Mouse (Mus musculus) lung, adult 2 months (tissue): ENCODE results near the gene Bbip1. TPM values are rescaled to one million over a fixed set of nuclear protein-coding genes. Genes with fewer than 3 reads are reported as not detected.
A peak's percentile ranks its signal among the peaks of the same experiment; 100 is the strongest.

Experiments used
- DNase-seq: peaks from one replicate; pipeline ENCODE4 v3.0.0; 2022
- H3K4me1 ChIP-seq: fragments of 200-500 bp; 2 replicates; pipeline ENCODE4 v1.6.1; 2011; ENCODE audit warnings: low read length; ENCODE audit not compliant: control insufficient read depth, insufficient read depth
- H3K4me3 ChIP-seq: fragments of 200-500 bp; replicated peaks from 2 replicates; pipeline ENCODE3; 2011; ENCODE audit warnings: low read depth, mild to moderate bottlenecking, control low read depth, low read length; ENCODE audit errors: extremely low read depth
- CTCF ChIP-seq: fragments of 200-500 bp; IDR thresholded peaks from 2 replicates; pipeline ENCODE4 v1.5.1; 2011; ENCODE audit warnings: mild to moderate bottlenecking, low read length, control low read depth; ENCODE audit not compliant: insufficient read depth
- POLR2A ChIP-seq: fragments of 200-500 bp; IDR thresholded peaks from 2 replicates; pipeline ENCODE4 v1.6.1; 2011; ENCODE audit warnings: low read depth, mild to moderate bottlenecking, control low read depth, low read length, borderline replicate concordance; ENCODE audit errors: extremely low read depth
- WGBS: fragments of 180-500 bp; shearing (Covaris S2); methylation state at CpG from one replicate; pipeline ENCODE4 v1.1.7; 2018; 5-methylcytosine and 5-hydroxymethylcytosine counted together
- polyA plus RNA-seq: library from polyadenylated mRNA; depleted of rRNA; stranded (reverse); fragments of >200 nt; gene quantifications from 2 replicates; pipeline ENCODE4 v1.2.3, GENCODE M21; 2012; rRNA removed

The Bbip1 gene
- polyA plus RNA-seq = 4.9 and 6.9 TPM in 2 replicates

DNA sequence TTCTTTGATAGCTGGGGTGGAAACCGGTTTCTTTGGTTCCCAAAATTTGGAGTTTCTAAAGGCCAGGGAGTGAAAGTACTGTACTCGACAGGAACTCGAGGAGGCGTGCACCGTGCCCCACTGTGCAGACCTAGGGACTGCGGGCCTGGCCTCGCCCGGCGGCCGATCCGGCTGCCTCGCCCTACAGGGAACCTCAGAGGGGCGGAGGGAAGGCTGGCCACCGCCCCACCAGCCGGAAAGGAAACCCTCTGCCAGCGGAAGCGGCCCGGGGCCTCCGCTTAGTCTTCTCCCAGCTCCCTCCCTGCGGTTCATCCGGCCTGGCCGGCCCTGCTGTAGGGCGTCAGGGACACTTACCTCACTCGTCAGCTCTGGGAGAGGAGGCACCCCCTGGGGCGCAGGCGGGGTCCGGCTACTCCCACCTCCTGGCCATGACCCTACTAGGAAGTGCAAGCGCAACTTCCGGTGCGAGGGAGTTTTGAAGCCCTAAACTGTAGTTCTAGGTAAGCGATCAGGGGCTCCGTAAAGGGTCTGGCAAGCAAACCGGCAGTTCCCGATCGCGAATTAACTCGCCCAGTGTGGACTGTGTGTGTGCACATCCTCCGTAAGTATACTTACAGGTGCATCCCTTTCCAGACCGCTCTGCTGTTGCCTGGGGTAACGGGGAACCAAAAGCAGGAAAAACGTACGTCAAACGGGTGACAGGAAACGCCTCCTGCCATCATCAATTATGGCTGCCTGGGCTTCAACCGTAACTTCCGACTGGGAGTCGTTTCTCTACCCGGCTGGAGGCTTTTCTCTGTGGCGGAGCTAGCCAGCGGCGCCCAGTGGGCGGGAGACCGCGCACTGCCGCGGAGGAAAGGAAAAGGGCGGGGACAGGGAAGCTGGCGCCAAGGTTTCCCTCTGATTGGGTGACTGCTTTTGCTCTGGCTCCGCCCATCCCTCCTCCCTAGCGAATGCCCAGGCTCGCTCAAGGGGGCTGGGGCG lies at the start of gene Bbip1, which contains the start of gene Shoc2:
Gene Bbip1, minus strand, starts transcription at position 826 of the 984 bp plus-strand sequence.
Gene Shoc2, plus strand, starts transcription at position 505 of the 984 bp plus-strand sequence.
- no peak for TF ChIP-seq CTCF
- TF ChIP-seq POLR2A = peak; percentile 95
- peak within 1 kb of the TSS; percentile 87 for H3K4me3 ChIP-seq
- H3K4me1 ChIP-seq = peaks cover 8% of the 10 kb centered on the region
- DNase-seq = peak; percentile 96
- under 1% methylated on average over 62 of the region's 62 CpGs for WGBS

- 78% methylated on average over 3 of the region's 3 CpGs for WGBS
- no peak for DNase-seq
- TF ChIP-seq CTCF (no peak), POLR2A (no peak)
- peaks cover 3% of the 10 kb centered on the region; the same call in 1 of the 2 replicates for H3K4me1 ChIP-seq
- no peak overlapping the region for H3K4me3 ChIP-seq
Measured at GRCm38 (mm10) chr19:53993860-53994259, 49.4 kb upstream of the Bbip1 start.

- H3K4me3 ChIP-seq = no peak overlapping the region
- TF ChIP-seq POLR2A (no peak), CTCF (no peak)
- WGBS = 82% methylated on average over 2 of the region's 2 CpGs
Measured at GRCm38 (mm10) chr19:53990538-53990937, 46.1 kb upstream of the Bbip1 start.

DNA sequence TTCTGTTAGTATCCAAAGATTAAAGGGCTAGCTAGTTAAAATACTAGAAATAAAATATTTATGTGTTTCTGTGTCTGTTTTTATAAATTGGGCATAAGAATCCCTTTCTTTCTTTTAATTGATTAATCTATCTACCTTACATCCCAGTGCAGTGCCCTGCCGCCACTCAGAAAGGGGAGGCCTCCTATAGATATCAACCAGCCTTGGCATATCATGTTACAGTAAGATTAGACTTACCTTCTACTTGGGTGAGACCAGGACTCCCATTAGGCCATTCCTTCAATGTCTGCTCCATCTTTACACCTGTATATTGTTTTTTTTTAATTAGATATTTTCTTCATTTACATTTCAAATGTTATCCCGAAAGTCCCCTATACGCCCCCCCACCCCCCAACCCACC lies 40.2 kb upstream of the Bbip1 start:
- 93% methylated on average over 3 of the region's 3 CpGs for WGBS
- TF ChIP-seq POLR2A = no peak
- TF ChIP-seq CTCF = no peak
- DNase-seq = no peak
- no peaks in the 10 kb centered on the region; the same call in 1 of the 2 replicates for H3K4me1 ChIP-seq
- no peak overlapping the region for H3K4me3 ChIP-seq

More at GRCm38 (mm10) chr19:53990538-53990937, 46.1 kb upstream of the Bbip1 start:
- H3K4me1 ChIP-seq = peaks cover 3% of the 10 kb centered on the region
- no peak for DNase-seq

GRCm38 (mm10) chr19:53983336-53983735 lies 38.9 kb upstream of the Bbip1 start:
- Histone ChIP-seq H3K4me3 (no peak overlapping the region), H3K4me1 (no peaks in the 10 kb centered on the region; the same call in 1 of the 2 replicates)
- TF ChIP-seq POLR2A = no peak
- TF ChIP-seq CTCF = 0 out of 2 replicates have a peak, but pooled peaks have one; percentile 17
- 89% methylated on average over 1 of the region's 1 CpGs for WGBS
- no peak for DNase-seq

DNA sequence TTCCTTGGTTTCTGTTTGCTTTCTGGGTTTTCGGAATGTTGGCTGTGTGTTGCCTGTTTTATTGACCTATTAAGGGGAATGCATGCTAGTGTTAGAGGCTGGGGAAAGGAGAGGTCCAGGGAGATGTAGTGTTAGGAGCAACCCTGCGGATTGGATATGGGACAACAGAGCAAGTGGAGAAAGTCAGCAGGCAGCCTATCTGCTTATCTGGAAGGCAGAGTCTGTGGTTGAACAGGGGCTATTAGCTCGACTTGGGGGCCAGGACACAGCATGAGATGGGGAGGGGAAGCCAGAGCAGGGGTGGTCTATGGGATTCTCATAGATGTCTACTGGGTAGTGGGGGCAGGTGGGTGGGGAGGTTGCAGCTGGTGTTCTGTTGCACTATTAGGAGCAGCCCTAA lies 37.6 kb upstream of the Bbip1 start:
- TF ChIP-seq CTCF = no peak
- TF ChIP-seq POLR2A = no peak
- Histone ChIP-seq H3K4me1 (no peaks in the 10 kb centered on the region; the same call in 1 of the 2 replicates), H3K4me3 (no peak overlapping the region)
- WGBS = 50% methylated on average over 3 of the region's 3 CpGs
- DNase-seq = no peak

DNA sequence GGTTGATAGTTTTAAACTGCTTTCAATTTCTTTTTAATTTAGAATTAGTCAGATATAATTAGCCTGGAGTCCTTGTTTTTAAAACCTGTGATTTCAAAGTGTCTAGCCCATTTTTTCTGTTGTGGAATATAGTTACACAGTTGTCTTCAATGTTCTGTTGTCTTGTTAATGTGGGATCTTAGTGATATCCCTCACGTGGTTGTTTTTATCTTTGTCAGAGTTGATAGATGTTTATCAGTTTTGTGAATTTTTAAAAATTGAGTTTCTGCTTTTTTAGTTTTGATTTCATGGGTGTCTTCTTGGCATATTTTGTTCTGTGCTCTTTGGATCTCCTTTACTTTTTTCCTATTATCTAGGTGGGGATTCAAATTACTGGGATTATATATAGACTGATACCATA lies 29.2 kb upstream of the Bbip1 start:
- 0 out of 2 replicates have a peak, but pooled peaks cover 3% of the 10 kb centered on the region for H3K4me1 ChIP-seq
- H3K4me3 ChIP-seq = no peak overlapping the region
- DNase-seq = no peak
- TF ChIP-seq CTCF = no peak
- no peak for TF ChIP-seq POLR2A
- 58% methylated on average over 1 of the region's 1 CpGs for WGBS

DNA sequence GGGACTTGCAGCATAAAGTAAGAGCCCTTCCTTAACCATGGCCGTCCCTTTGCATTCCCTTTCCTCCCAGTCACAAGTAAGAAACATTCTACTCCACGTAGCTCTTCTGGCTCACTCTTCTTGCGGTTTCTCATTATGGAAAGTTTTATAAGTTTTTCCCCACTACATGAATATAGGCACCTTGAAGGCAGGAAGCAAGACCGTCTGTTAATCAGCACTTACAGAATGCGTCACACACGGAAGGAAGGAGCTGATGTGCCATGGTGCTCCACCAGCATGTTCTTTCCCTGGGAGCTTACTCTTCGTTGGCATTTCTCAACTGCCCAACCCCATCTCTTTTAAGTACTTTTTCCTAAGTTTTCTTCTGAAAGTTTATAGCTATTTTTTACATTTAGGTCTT lies 27.5 kb upstream of the Bbip1 start:
- Histone ChIP-seq H3K4me3 (no peak overlapping the region), H3K4me1 (peaks cover 3% of the 10 kb centered on the region; the same call in 1 of the 2 replicates)
- TF ChIP-seq CTCF (no peak), POLR2A (no peak)
- WGBS = 53% methylated on average over 7 of the region's 7 CpGs
- no peak for DNase-seq

- TF ChIP-seq CTCF = no peak
- TF ChIP-seq POLR2A = no peak
- Histone ChIP-seq H3K4me1 (peaks cover 3% of the 10 kb centered on the region; the same call in 1 of the 2 replicates), H3K4me3 (no peak overlapping the region)
- no peak for DNase-seq
- 86% methylated on average over 3 of the region's 3 CpGs for WGBS
Measured at GRCm38 (mm10) chr19:53969226-53969625, 24.8 kb upstream of the Bbip1 start.
